Mouse (Mus musculus): ENCODE measurements around the gene Crim1. TPM values are rescaled to one million over a fixed set of nuclear protein-coding genes. Genes with fewer than 3 reads are reported as not detected.

The Crim1 gene
- polyA plus RNA-seq, 1 experiment from 2014 or later = 9.4 TPM

- no peak for ATAC-seq (ENCODE audit: low FRiP score, low TSS enrichment)
- Histone ChIP-seq H3K4me1 (ENCODE audit: control insufficient read depth, insufficient read depth, low read length) (no peaks in the 10 kb centered on the region), H3K4me3 (ENCODE audit: low read length) (no peak overlapping the region), H3K9ac (ENCODE audit: low read depth, low read length) (no peak overlapping the region), H3K36me3 (ENCODE audit: control insufficient read depth, insufficient read depth, low read length) (peaks cover 15% of the 10 kb centered on the region; the same call in 1 of the 2 replicates), H3K9me3 (ENCODE audit: control insufficient read depth, low read length) (no peaks in the 10 kb centered on the region), H3K27ac (ENCODE audit: low read depth, low read length) (no peak overlapping the region), H3K27me3 (ENCODE audit: control insufficient read depth, insufficient read depth, low read length) (no peaks in the 10 kb centered on the region), H3K4me2 (replicated peaks; ENCODE audit: low read depth, low read length) (no peak overlapping the region)
- 83% methylated on average over 2 of the region's 2 CpGs for WGBS
These were observed 154.4 kb downstream of the Crim1 start for GRCm38 (mm10) chr17:78354411-78354810.

GRCm38 (mm10) chr17:78354871-78355270 is 154.8 kb downstream of the Crim1 start:
- ATAC-seq (ENCODE audit: low FRiP score, low TSS enrichment) = no peak
- H3K27me3 ChIP-seq (ENCODE audit: control insufficient read depth, insufficient read depth, low read length) = no peaks in the 10 kb centered on the region
- H3K9ac ChIP-seq (ENCODE audit: low read depth, low read length) = no peak overlapping the region
- H3K4me1 ChIP-seq (ENCODE audit: control insufficient read depth, insufficient read depth, low read length) = no peaks in the 10 kb centered on the region
- H3K9me3 ChIP-seq (ENCODE audit: control insufficient read depth, low read length) = no peaks in the 10 kb centered on the region
- H3K36me3 ChIP-seq (ENCODE audit: control insufficient read depth, insufficient read depth, low read length) = peaks cover 14% of the 10 kb centered on the region; the same call in 1 of the 2 replicates
- no peak overlapping the region for H3K27ac ChIP-seq (ENCODE audit: low read depth, low read length)
- no peak overlapping the region for H3K4me2 ChIP-seq (replicated peaks; ENCODE audit: low read depth, low read length)
- no peak overlapping the region for H3K4me3 ChIP-seq (ENCODE audit: low read length)
- WGBS = 87% methylated on average over 12 of the region's 12 CpGs

- Histone ChIP-seq H3K9ac (ENCODE audit: low read depth, low read length) (no peak overlapping the region), H3K4me3 (ENCODE audit: low read length) (no peak overlapping the region), H3K27me3 (ENCODE audit: control insufficient read depth, insufficient read depth, low read length) (no peaks in the 10 kb centered on the region), H3K4me1 (ENCODE audit: control insufficient read depth, insufficient read depth, low read length) (peaks cover 6% of the 10 kb centered on the region; the same call in 1 of the 2 replicates), H3K27ac (ENCODE audit: low read depth, low read length) (no peak overlapping the region), H3K9me3 (ENCODE audit: control insufficient read depth, low read length) (no peaks in the 10 kb centered on the region), H3K4me2 (replicated peaks; ENCODE audit: low read depth, low read length) (no peak overlapping the region), H3K36me3 (ENCODE audit: control insufficient read depth, insufficient read depth, low read length) (peaks cover 14% of the 10 kb centered on the region; the same call in 1 of the 2 replicates)
- no peak for ATAC-seq (ENCODE audit: low FRiP score, low TSS enrichment)
- WGBS = 90% methylated on average over 8 of the region's 8 CpGs
These were observed 155.6 kb downstream of the Crim1 start for GRCm38 (mm10) chr17:78355611-78356010.

- no peak overlapping the region for H3K27ac ChIP-seq (ENCODE audit: low read depth, low read length)
- WGBS = 71% methylated on average over 4 of the region's 4 CpGs
- H3K9ac ChIP-seq (ENCODE audit: low read depth, low read length) = no peak overlapping the region
- H3K36me3 ChIP-seq (ENCODE audit: control insufficient read depth, insufficient read depth, low read length) = peaks cover 14% of the 10 kb centered on the region; the same call in 1 of the 2 replicates
- H3K9me3 ChIP-seq (ENCODE audit: control insufficient read depth, low read length) = no peaks in the 10 kb centered on the region
- peaks cover 6% of the 10 kb centered on the region; the same call in 1 of the 2 replicates for H3K4me1 ChIP-seq (ENCODE audit: control insufficient read depth, insufficient read depth, low read length)
- no peak overlapping the region for H3K4me2 ChIP-seq (replicated peaks; ENCODE audit: low read depth, low read length)
- no peak for ATAC-seq (ENCODE audit: low FRiP score, low TSS enrichment)
- no peaks in the 10 kb centered on the region for H3K27me3 ChIP-seq (ENCODE audit: control insufficient read depth, insufficient read depth, low read length)
- H3K4me3 ChIP-seq (ENCODE audit: low read length) = no peak overlapping the region
These were observed 157.7 kb downstream of the Crim1 start for GRCm38 (mm10) chr17:78357753-78358152.

- 78% methylated on average over 7 of the region's 7 CpGs for WGBS
- H3K9me3 ChIP-seq (ENCODE audit: control insufficient read depth, low read length) = no peaks in the 10 kb centered on the region
- no peak for ATAC-seq (ENCODE audit: low FRiP score, low TSS enrichment)
These were observed 158.2 kb downstream of the Crim1 start for GRCm38 (mm10) chr17:78358251-78358726.

GRCm38 (mm10) chr17:78361939-78362728 is 162.1 kb downstream of the Crim1 start:
- no peak overlapping the region for H3K27ac ChIP-seq (ENCODE audit: low read depth, low read length)
- H3K9ac ChIP-seq (ENCODE audit: low read depth, low read length) = no peak overlapping the region
- H3K4me1 ChIP-seq (ENCODE audit: control insufficient read depth, insufficient read depth, low read length) = peaks cover 15% of the 10 kb centered on the region
- no peaks in the 10 kb centered on the region for H3K9me3 ChIP-seq (ENCODE audit: control insufficient read depth, low read length)
- ATAC-seq (ENCODE audit: low FRiP score, low TSS enrichment) = no peak
- H3K36me3 ChIP-seq (ENCODE audit: control insufficient read depth, insufficient read depth, low read length) = no peaks in the 10 kb centered on the region; the same call in 1 of the 2 replicates
- no peaks in the 10 kb centered on the region; the same call in 1 of the 2 replicates for H3K27me3 ChIP-seq (ENCODE audit: control insufficient read depth, insufficient read depth, low read length)
- WGBS = 69% methylated on average over 13 of the region's 13 CpGs
- no peak overlapping the region for H3K4me2 ChIP-seq (replicated peaks; ENCODE audit: low read depth, low read length)
- no peak overlapping the region for H3K4me3 ChIP-seq (ENCODE audit: low read length)

More at GRCm38 (mm10) chr17:78358251-78358726, 158.2 kb downstream of the Crim1 start:
- Histone ChIP-seq H3K27me3 (ENCODE audit: control insufficient read depth, insufficient read depth, low read length) (no peaks in the 10 kb centered on the region), H3K4me1 (ENCODE audit: control insufficient read depth, insufficient read depth, low read length) (peaks cover 6% of the 10 kb centered on the region; the same call in 1 of the 2 replicates), H3K27ac (ENCODE audit: low read depth, low read length) (no peak overlapping the region), H3K9ac (ENCODE audit: low read depth, low read length) (no peak overlapping the region), H3K4me3 (ENCODE audit: low read length) (no peak overlapping the region), H3K4me2 (replicated peaks; ENCODE audit: low read depth, low read length) (no peak overlapping the region), H3K36me3 (ENCODE audit: control insufficient read depth, insufficient read depth, low read length) (peaks cover 14% of the 10 kb centered on the region; the same call in 1 of the 2 replicates)

- Histone ChIP-seq H3K36me3 (ENCODE audit: control insufficient read depth, insufficient read depth, low read length) (peaks cover 5% of the 10 kb centered on the region; the same call in 1 of the 2 replicates), H3K27me3 (ENCODE audit: control insufficient read depth, insufficient read depth, low read length) (no peaks in the 10 kb centered on the region; the same call in 1 of the 2 replicates), H3K9ac (ENCODE audit: low read depth, low read length) (no peak overlapping the region), H3K4me3 (ENCODE audit: low read length) (no peak overlapping the region), H3K9me3 (ENCODE audit: control insufficient read depth, low read length) (no peaks in the 10 kb centered on the region), H3K4me1 (ENCODE audit: control insufficient read depth, insufficient read depth, low read length) (peaks cover 15% of the 10 kb centered on the region), H3K27ac (ENCODE audit: low read depth, low read length) (no peak overlapping the region), H3K4me2 (replicated peaks; ENCODE audit: low read depth, low read length) (no peak overlapping the region)
- WGBS = 65% methylated on average over 23 of the region's 23 CpGs
- ATAC-seq (ENCODE audit: low FRiP score, low TSS enrichment) = peak; percentile 68
These were observed 164.7 kb downstream of the Crim1 start for GRCm38 (mm10) chr17:78364555-78365302.

- 63% methylated on average over 7 of the region's 7 CpGs for WGBS
- Histone ChIP-seq H3K36me3 (ENCODE audit: control insufficient read depth, insufficient read depth, low read length) (peaks cover 12% of the 10 kb centered on the region; the same call in 1 of the 2 replicates), H3K4me2 (replicated peaks; ENCODE audit: low read depth, low read length) (no peak overlapping the region)
These were observed 166.0 kb downstream of the Crim1 start for GRCm38 (mm10) chr17:78366070-78366469.

More at GRCm38 (mm10) chr17:78366070-78366469, 166.0 kb downstream of the Crim1 start:
- H3K9me3 ChIP-seq (ENCODE audit: control insufficient read depth, low read length) = no peaks in the 10 kb centered on the region
- ATAC-seq (ENCODE audit: low FRiP score, low TSS enrichment) = no peak
- H3K27ac ChIP-seq (ENCODE audit: low read depth, low read length) = no peak overlapping the region
- no peak overlapping the region for H3K4me3 ChIP-seq (ENCODE audit: low read length)
- H3K9ac ChIP-seq (ENCODE audit: low read depth, low read length) = no peak overlapping the region
- peaks cover 9% of the 10 kb centered on the region; the same call in 1 of the 2 replicates for H3K4me1 ChIP-seq (ENCODE audit: control insufficient read depth, insufficient read depth, low read length)
- no peaks in the 10 kb centered on the region; the same call in 1 of the 2 replicates for H3K27me3 ChIP-seq (ENCODE audit: control insufficient read depth, insufficient read depth, low read length)
